Mouse (Mus musculus): ENCODE results near the gene Ptprs. TPM values are rescaled to one million over a fixed set of nuclear protein-coding genes. Genes with fewer than 3 reads are reported as not detected.

Ptprs gene
- 56.3 and 56.8 TPM in 2 replicates for polyA plus RNA-seq (2015; fragmentation: Nextera tagmentation; extraction: Ambion mirVana)

- Histone ChIP-seq H3K4me3 (replicated peaks) (peak within 1 kb of the TSS; percentile 75), H3K36me3 (no peaks in the 10 kb centered on the region), H3K4me1 (replicated peaks) (peaks cover 43% of the 10 kb centered on the region), H3K27ac (peak within 1 kb of the TSS; percentile 40; the same call in 1 of the 2 replicates), H3K9me3 (no peaks in the 10 kb centered on the region), H3K27me3 (replicated peaks) (peaks cover 36% of the 10 kb centered on the region), H3K4me2 (replicated peaks) (peak within 1 kb of the TSS; percentile 95), H3K9ac (peak within 1 kb of the TSS; percentile 71)
- peak; percentile 88 for ATAC-seq
- WGBS = under 1% methylated on average over 27 of the region's 27 CpGs
Measured at GRCm38 (mm10) chr17:56476402-56476752, at the start of gene Ptprs. Ptprs (minus strand) TSS chr17:56476483.

GRCm38 (mm10) chr17:56524943-56525342 is 48.7 kb upstream of the Ptprs start:
- Histone ChIP-seq H3K27ac (no peak overlapping the region), H3K4me3 (replicated peaks) (no peak overlapping the region), H3K9ac (no peak overlapping the region), H3K9me3 (no peaks in the 10 kb centered on the region), H3K4me2 (replicated peaks) (no peak overlapping the region), H3K27me3 (replicated peaks) (no peaks in the 10 kb centered on the region), H3K4me1 (replicated peaks) (no peaks in the 10 kb centered on the region), H3K36me3 (no peaks in the 10 kb centered on the region)
- 66% methylated on average over 4 of the region's 4 CpGs for WGBS
- ATAC-seq = no peak

GRCm38 (mm10) chr17:56522744-56523143 is 46.5 kb upstream of the Ptprs start:
- 58% methylated on average over 1 of the region's 1 CpGs for WGBS
- H3K4me1 ChIP-seq (replicated peaks) = no peaks in the 10 kb centered on the region
- no peak for ATAC-seq
- H3K9me3 ChIP-seq = no peaks in the 10 kb centered on the region
- no peaks in the 10 kb centered on the region for H3K27me3 ChIP-seq (replicated peaks)
- no peak overlapping the region for H3K4me2 ChIP-seq (replicated peaks)
- no peak overlapping the region for H3K9ac ChIP-seq
- no peaks in the 10 kb centered on the region for H3K36me3 ChIP-seq
- no peak overlapping the region for H3K4me3 ChIP-seq (replicated peaks)
- H3K27ac ChIP-seq = no peak overlapping the region

- Histone ChIP-seq H3K27me3 (replicated peaks) (peaks cover 30% of the 10 kb centered on the region), H3K4me1 (replicated peaks) (peaks cover 15% of the 10 kb centered on the region), H3K4me2 (replicated peaks) (no peak overlapping the region), H3K27ac (no peak overlapping the region), H3K36me3 (no peaks in the 10 kb centered on the region), H3K4me3 (replicated peaks) (no peak overlapping the region), H3K9me3 (no peaks in the 10 kb centered on the region), H3K9ac (no peak overlapping the region)
- 14% methylated on average over 13 of the region's 13 CpGs for WGBS
- peak; percentile 80 for ATAC-seq
Measured at GRCm38 (mm10) chr17:56515690-56516410, 39.6 kb upstream of the Ptprs start.

- WGBS = 51% methylated on average over 12 of the region's 12 CpGs
- no peak overlapping the region for H3K27ac ChIP-seq
- no peak for ATAC-seq
- H3K27me3 ChIP-seq (replicated peaks) = peaks cover 40% of the 10 kb centered on the region
- H3K4me1 ChIP-seq (replicated peaks) = peaks cover 23% of the 10 kb centered on the region
- H3K36me3 ChIP-seq = no peaks in the 10 kb centered on the region
- H3K9ac ChIP-seq = no peak overlapping the region
- H3K9me3 ChIP-seq = no peaks in the 10 kb centered on the region
- no peak overlapping the region for H3K4me3 ChIP-seq (replicated peaks)
- no peak overlapping the region for H3K4me2 ChIP-seq (replicated peaks)
Measured at GRCm38 (mm10) chr17:56514916-56515315, 38.6 kb upstream of the Ptprs start.

GRCm38 (mm10) chr17:56514330-56514729 is 38.0 kb upstream of the Ptprs start:
- Histone ChIP-seq H3K4me1 (replicated peaks) (peaks cover 23% of the 10 kb centered on the region), H3K4me2 (replicated peaks) (no peak overlapping the region), H3K27me3 (replicated peaks) (peaks cover 44% of the 10 kb centered on the region), H3K9ac (no peak overlapping the region), H3K9me3 (no peaks in the 10 kb centered on the region), H3K4me3 (replicated peaks) (no peak overlapping the region), H3K27ac (no peak overlapping the region), H3K36me3 (no peaks in the 10 kb centered on the region)
- ATAC-seq = no peak

GRCm38 (mm10) chr17:56512310-56512709 is 36.0 kb upstream of the Ptprs start, which contains the start of gene Znrf4:
Znrf4 (minus strand) TSS chr17:56512431.
- 65% methylated on average over 22 of the region's 22 CpGs for WGBS
- Histone ChIP-seq H3K27me3 (replicated peaks) (peaks cover 47% of the 10 kb centered on the region), H3K4me3 (replicated peaks) (peak within 1 kb of the TSS; percentile 27), H3K9ac (no peak within 1 kb of the TSS), H3K4me2 (replicated peaks) (peak within 1 kb of the TSS; percentile 57), H3K4me1 (replicated peaks) (peaks cover 25% of the 10 kb centered on the region), H3K36me3 (no peaks in the 10 kb centered on the region), H3K27ac (no peak within 1 kb of the TSS), H3K9me3 (no peaks in the 10 kb centered on the region)
- ATAC-seq = no peak

GRCm38 (mm10) chr17:56511707-56512090 is 35.4 kb upstream of the Ptprs start:
- peak overlapping the region; percentile 57 for H3K4me2 ChIP-seq (replicated peaks)
- WGBS = 18% methylated on average over 29 of the region's 29 CpGs
- H3K27ac ChIP-seq = no peak overlapping the region
- H3K27me3 ChIP-seq (replicated peaks) = peaks cover 47% of the 10 kb centered on the region
- no peak for ATAC-seq
- no peak overlapping the region for H3K9ac ChIP-seq
- H3K4me3 ChIP-seq (replicated peaks) = peak overlapping the region; percentile 27
- H3K4me1 ChIP-seq (replicated peaks) = peaks cover 25% of the 10 kb centered on the region
- no peaks in the 10 kb centered on the region for H3K36me3 ChIP-seq
- no peaks in the 10 kb centered on the region for H3K9me3 ChIP-seq

- peaks cover 47% of the 10 kb centered on the region for H3K27me3 ChIP-seq (replicated peaks)
- no peak overlapping the region for H3K9ac ChIP-seq
Measured at GRCm38 (mm10) chr17:56510970-56511706, 34.9 kb upstream of the Ptprs start.

GRCm38 (mm10) chr17:56510473-56510969 is 34.2 kb upstream of the Ptprs start:
- ATAC-seq = no peak
- Histone ChIP-seq H3K27me3 (replicated peaks) (peaks cover 47% of the 10 kb centered on the region), H3K4me2 (replicated peaks) (peak overlapping the region; percentile 57), H3K9me3 (no peaks in the 10 kb centered on the region), H3K36me3 (no peaks in the 10 kb centered on the region), H3K4me1 (replicated peaks) (peaks cover 21% of the 10 kb centered on the region), H3K9ac (no peak overlapping the region), H3K4me3 (replicated peaks) (peak overlapping the region; percentile 27; the same call in 1 of the 2 replicates), H3K27ac (no peak overlapping the region)
- WGBS = 27% methylated on average over 27 of the region's 27 CpGs

More at GRCm38 (mm10) chr17:56510970-56511706, 34.9 kb upstream of the Ptprs start:
- peak overlapping the region; percentile 27 for H3K4me3 ChIP-seq (replicated peaks)
- H3K36me3 ChIP-seq = no peaks in the 10 kb centered on the region
- H3K4me2 ChIP-seq (replicated peaks) = peak overlapping the region; percentile 57
- H3K9me3 ChIP-seq = no peaks in the 10 kb centered on the region
- no peak overlapping the region for H3K27ac ChIP-seq
- H3K4me1 ChIP-seq (replicated peaks) = peaks cover 25% of the 10 kb centered on the region
- 6% methylated on average over 60 of the region's 60 CpGs for WGBS
- no peak for ATAC-seq

- 7% methylated on average over 33 of the region's 37 CpGs for WGBS
- H3K27me3 ChIP-seq (replicated peaks) = peaks cover 47% of the 10 kb centered on the region
- H3K4me2 ChIP-seq (replicated peaks) = peak overlapping the region; percentile 33
Measured at GRCm38 (mm10) chr17:56509707-56510472, 33.6 kb upstream of the Ptprs start.

More at GRCm38 (mm10) chr17:56509707-56510472, 33.6 kb upstream of the Ptprs start:
- Histone ChIP-seq H3K9ac (no peak overlapping the region), H3K36me3 (no peaks in the 10 kb centered on the region), H3K9me3 (no peaks in the 10 kb centered on the region), H3K4me3 (replicated peaks) (no peak overlapping the region), H3K27ac (no peak overlapping the region), H3K4me1 (replicated peaks) (peaks cover 20% of the 10 kb centered on the region)
- no peak for ATAC-seq
